Mouse (Mus musculus) CH12.LX (cell line): ENCODE results near the gene Cux1. TPM values are rescaled to one million over a fixed set of nuclear protein-coding genes. Genes with fewer than 3 reads are reported as not detected.

Source experiments
- DNase-seq: peaks from one replicate; pipeline ENCODE4 v3.0.0-alpha.2; 2013; ENCODE audit errors: extremely low read depth
- H3K27ac ChIP-seq: 2 replicates; pipeline ENCODE4 v1.5.1; 2012; ENCODE audit warnings: low read depth, mild to moderate bottlenecking, control low read depth, moderate library complexity; ENCODE audit not compliant: insufficient read depth
- H3K27me3 ChIP-seq: replicated peaks from 2 replicates; pipeline ENCODE3; 2012; ENCODE audit warnings: inconsistent platforms
- H3K36me3 ChIP-seq, 2 experiments: replicated peaks in 1 of 2; 2 replicates each; pipeline versions ENCODE3 to v1.6.1; 2012; ENCODE audit warnings: inconsistent platforms in 1 of 2, low read length in 1 of 2, mild to moderate bottlenecking in 1 of 2, mixed read lengths in 1 of 2, moderate library complexity in 1 of 2; ENCODE audit not compliant: control insufficient read depth in 1 of 2, insufficient read depth in 1 of 2
- H3K4me1 ChIP-seq, 2 experiments: 2 replicates each; pipeline ENCODE4 v1.6.1; 2012; ENCODE audit warnings: inconsistent platforms in 1 of 2, moderate library complexity in 1 of 2; ENCODE audit not compliant: insufficient read depth in 2 of 2, control insufficient read depth in 1 of 2
- H3K4me2 ChIP-seq: 2 replicates; pipeline ENCODE4 v1.6.1; 2012; ENCODE audit warnings: low read depth, mild to moderate bottlenecking, control low read depth; ENCODE audit not compliant: poor library complexity, insufficient read depth, severe bottlenecking
- H3K4me3 ChIP-seq, 3 experiments: fragments of 150-350 bp in 1 of 3; sonication (generic) in 1 of 3; replicated peaks in 1 of 3; 2 replicates each; pipeline versions ENCODE3 to v1.5.1; 2011 to 2012; ENCODE audit warnings: low read depth in 2 of 3, low read length in 2 of 3, mild to moderate bottlenecking in 2 of 3, moderate library complexity in 2 of 3, control low read depth in 1 of 3, improper control_type of control experiment in 1 of 3, inconsistent platforms in 1 of 3, mixed read lengths in 1 of 3; ENCODE audit not compliant: poor library complexity in 1 of 3
- H3K79me2 ChIP-seq: replicated peaks from 2 replicates; pipeline ENCODE4 v1.6.1; 2012; ENCODE audit warnings: mild to moderate bottlenecking, moderate library complexity; ENCODE audit not compliant: control insufficient read depth, poor library complexity, insufficient read depth, severe bottlenecking; ENCODE audit errors: extremely low read depth
- H3K9ac ChIP-seq: 2 replicates; pipeline ENCODE4 v1.6.1; 2012; ENCODE audit warnings: low read depth, mild to moderate bottlenecking, control low read depth, moderate library complexity; ENCODE audit not compliant: insufficient read depth
- H3K9me3 ChIP-seq: replicated peaks from 2 replicates; pipeline ENCODE3; 2012; ENCODE audit warnings: low read length, inconsistent platforms, mixed read lengths
- CTCF ChIP-seq, 2 experiments: IDR thresholded peaks in 1 of 2; conservative IDR thresholded peaks in 1 of 2; 2 replicates each; pipeline ENCODE4 v1.5.1; 2011 to 2012; ENCODE audit warnings: low read depth in 2 of 2, low read length in 2 of 2, improper control_type of control experiment in 1 of 2, inconsistent platforms in 1 of 2, mild to moderate bottlenecking in 1 of 2, moderate library complexity in 1 of 2
- ELF1 ChIP-seq: IDR thresholded peaks from 2 replicates; pipeline ENCODE4 v1.6.1; 2014; ENCODE audit warnings: low read depth, mild to moderate bottlenecking, inconsistent platforms, low read length, improper control_type of control experiment
- EP300 ChIP-seq: IDR thresholded peaks from 2 replicates; pipeline ENCODE4 v1.6.1; 2011; ENCODE audit warnings: low read length, improper control_type of control experiment
- MEF2A ChIP-seq: IDR thresholded peaks from 2 replicates; pipeline ENCODE4 v1.6.1; 2014; ENCODE audit warnings: low read depth, mild to moderate bottlenecking, inconsistent platforms, low read length, improper control_type of control experiment, borderline replicate concordance
- MXI1 ChIP-seq: IDR thresholded peaks from 2 replicates; pipeline ENCODE4 v1.6.1; 2011; ENCODE audit warnings: mild to moderate bottlenecking, low read depth, low read length, improper control_type of control experiment
- NELFE ChIP-seq: IDR thresholded peaks from 2 replicates; pipeline ENCODE4 v1.6.1; 2011; ENCODE audit warnings: low read depth, low read length, improper control_type of control experiment
- POLR2A ChIP-seq: IDR thresholded peaks from 2 replicates; pipeline ENCODE4 v1.6.1; 2011; ENCODE audit warnings: low read depth, mild to moderate bottlenecking, improper control_type of control experiment, low read length
- POLR2AphosphoS2 ChIP-seq: IDR thresholded peaks from 2 replicates; pipeline ENCODE4 v1.6.1; 2011; ENCODE audit warnings: low read depth, low read length, improper control_type of control experiment
- TBP ChIP-seq: conservative IDR thresholded peaks from 2 replicates; pipeline ENCODE4 v1.6.1; 2011; ENCODE audit warnings: low read depth, low read length, improper control_type of control experiment
- TCF12 ChIP-seq: IDR thresholded peaks from 2 replicates; pipeline ENCODE4 v1.6.1; 2014; ENCODE audit warnings: low read depth, mild to moderate bottlenecking, inconsistent platforms, low read length, improper control_type of control experiment
- USF2 ChIP-seq: conservative IDR thresholded peaks from 2 replicates; pipeline ENCODE4 v1.6.1; 2011; ENCODE audit warnings: low read depth, low read length, improper control_type of control experiment
- dilution Hi-C: fragments of 300-500 bp; cut with MboI; formaldehyde crosslinking; loops from 2 replicates; pipeline ENCODE4 v1.14.3; 2020; ENCODE audit warnings: low sequenced_read_pairs; ENCODE audit not compliant: extremely low pct_unique_long_range_greater_than_20kb, extremely low pct_ligation_motif_present
- in situ Hi-C: fragments of 300-500 bp; cut with MboI; formaldehyde crosslinking; loops from 3 replicates; pipeline ENCODE4 v1.14.3; 2019; ENCODE audit warnings: low sequenced_read_pairs, low pct_ligation_motif_present, low pct_unique_long_range_greater_than_20kb, mixed read lengths
- polyA plus RNA-seq: library from polyadenylated mRNA; unstranded; fragments of >175 nt; gene quantifications from 2 replicates; pipeline ENCODE4 v1.2.1, GENCODE M21; 2012; ENCODE audit warnings: low read depth; ENCODE audit not compliant: insufficient read length
- total RNA-seq, 2 experiments: library from RNA; depleted of rRNA; stranded (reverse); fragments of 300-350 nt in 1 of 2; fragments of >200 nt in 1 of 2; gene quantifications; 2 replicates each; pipeline ENCODE4 v1.2.3; 2012 to 2014

Gene Cux1
- total and polyA plus RNA-seq, 3 experiments: 12.4 to 21.9 (median 19.6) TPM

DNA sequence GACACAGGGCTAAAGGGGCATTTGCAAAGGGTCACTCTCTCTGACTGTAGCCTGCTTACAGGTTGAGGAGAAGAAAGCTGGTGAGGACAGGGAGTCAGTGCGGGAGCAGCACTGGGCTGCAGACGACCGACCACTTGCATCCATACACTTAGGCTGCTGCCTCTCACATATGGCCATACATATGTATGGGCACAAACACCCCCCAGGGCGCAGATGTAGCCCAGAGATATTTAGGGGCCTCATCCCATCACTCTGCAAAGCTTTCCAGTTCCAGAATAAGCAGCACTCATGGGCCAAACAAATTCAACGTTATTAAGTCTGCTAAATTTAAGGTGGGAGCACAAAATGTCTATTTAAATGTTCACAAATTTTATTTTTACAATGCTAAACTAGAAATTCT lies 261.0 kb downstream of the Cux1 start:
- TF ChIP-seq POLR2A: no peak
- TF ChIP-seq MXI1: no peak
- TF ChIP-seq MEF2A: no peak
- no peak for TF ChIP-seq POLR2AphosphoS2
- no peak for TF ChIP-seq ELF1
- TF ChIP-seq TCF12: no peak
- no peak for TF ChIP-seq USF2
- TF ChIP-seq EP300: no peak
- dilution Hi-C loops: no loop called here
- in situ Hi-C loops: no loop called here

DNA sequence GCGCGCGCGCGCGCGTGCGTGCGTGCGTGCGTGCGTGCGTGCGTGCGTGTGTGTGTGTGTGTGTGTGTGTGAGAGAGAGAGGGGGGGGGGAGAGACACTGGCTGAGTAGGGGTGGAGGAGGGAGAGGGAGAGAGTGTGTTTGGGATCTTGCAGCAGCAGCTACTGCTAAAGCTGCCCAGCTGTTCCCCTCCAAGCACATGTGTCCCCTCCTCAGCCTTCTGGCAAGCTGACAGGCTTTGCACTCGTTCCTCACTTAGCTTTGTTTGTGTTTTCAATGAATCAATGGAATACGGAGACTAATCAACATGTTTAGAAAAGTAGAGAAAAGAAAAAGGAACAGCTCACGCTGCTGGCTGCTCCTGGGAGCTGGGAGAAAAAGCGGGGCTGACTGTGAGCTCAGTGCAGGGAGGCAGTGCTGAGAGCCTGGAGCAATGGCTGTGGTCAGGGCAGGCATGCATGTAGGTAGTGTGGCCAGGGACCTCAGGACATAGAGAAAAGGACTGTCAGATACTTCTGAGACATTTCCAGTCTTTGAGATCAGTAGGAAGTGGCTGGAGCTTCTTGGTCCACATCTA lies 263.8 kb downstream of the Cux1 start:
- TF ChIP-seq CTCF (conservative IDR thresholded peaks at IDR 0.05 in 1 of 2, IDR thresholded peaks at IDR 0.05 in 1 of 2; ENCODE audit: low read depth in 2 of 2, low read length in 2 of 2) (no peak), MEF2A (no peak)
- no peak overlapping the region for H3K4me3 ChIP-seq
- H3K9me3 ChIP-seq: no peaks in the 10 kb centered on the region
- H3K4me2 ChIP-seq: no peak overlapping the region
- no peak overlapping the region for H3K27ac ChIP-seq
- no peak for DNase-seq
- peaks cover 48 to 91% of the 10 kb centered on the region in 2 experiments for H3K36me3 ChIP-seq
- dilution Hi-C loops (no loop called here), in situ Hi-C loops (no loop called here)
- no peaks in the 10 kb centered on the region for H3K4me1 ChIP-seq
- no peaks in the 10 kb centered on the region for H3K79me2 ChIP-seq
- no peak overlapping the region for H3K9ac ChIP-seq
- no peaks in the 10 kb centered on the region for H3K27me3 ChIP-seq

More for the DNA sequence above, 261.0 kb downstream of the Cux1 start:
- H3K36me3 ChIP-seq: peaks cover 52 to 90% of the 10 kb centered on the region in 2 experiments
- H3K79me2 ChIP-seq: no peaks in the 10 kb centered on the region
- no peak overlapping the region for H3K4me2 ChIP-seq
- H3K9ac ChIP-seq: no peak overlapping the region
- no peak overlapping the region for H3K4me3 ChIP-seq
- no peaks in the 10 kb centered on the region for H3K9me3 ChIP-seq
- H3K4me1 ChIP-seq: no peaks in the 10 kb centered on the region
- no peak overlapping the region for H3K27ac ChIP-seq
- DNase-seq: no peak
- no peaks in the 10 kb centered on the region for H3K27me3 ChIP-seq

DNA sequence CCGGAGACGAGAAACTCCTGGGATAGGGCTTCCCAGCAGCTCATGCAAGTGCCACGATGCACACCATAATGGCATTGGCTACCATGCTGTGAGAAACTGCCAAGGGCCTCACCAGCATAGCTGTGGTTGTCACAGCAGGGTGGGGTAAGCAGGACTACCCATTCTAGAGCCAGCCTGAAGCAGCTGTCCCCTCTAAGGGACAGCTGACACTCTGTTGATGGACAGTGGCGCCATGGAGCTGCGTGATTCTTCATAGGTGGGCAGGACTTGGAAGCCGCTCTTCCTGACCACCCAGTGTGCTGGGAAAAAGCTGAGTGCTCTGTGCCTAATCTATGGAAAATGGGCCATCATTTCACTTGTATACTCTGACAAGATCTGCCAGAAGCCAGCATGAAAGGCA lies 266.4 kb downstream of the Cux1 start:
- H3K36me3 ChIP-seq: peaks cover 37 to 88% of the 10 kb centered on the region in 2 experiments
- in situ Hi-C loops (no loop called here), dilution Hi-C loops (no loop called here)
- no peaks in the 10 kb centered on the region for H3K79me2 ChIP-seq
- TF ChIP-seq NELFE (no peak), TBP (no peak)
- no peak overlapping the region for H3K4me2 ChIP-seq
- no peak overlapping the region for H3K9ac ChIP-seq
- no peaks in the 10 kb centered on the region for H3K27me3 ChIP-seq
- H3K9me3 ChIP-seq: no peaks in the 10 kb centered on the region
- DNase-seq: no peak
- no peak overlapping the region for H3K27ac ChIP-seq
- H3K4me1 ChIP-seq: no peaks in the 10 kb centered on the region
- no peak overlapping the region for H3K4me3 ChIP-seq
